Mouse (Mus musculus) erythroblast, adult 5-6 weeks (primary cell): ENCODE measurements around the gene Gusb. TPM values are rescaled to one million over a fixed set of nuclear protein-coding genes. Genes with fewer than 3 reads are reported as not detected.

ENCODE experiments used
- ATAC-seq: replicated peaks from 2 replicates; pipeline ENCODE4 v1.8.0; 2016; ENCODE audit warnings: moderate number of reproducible peaks, mild to moderate bottlenecking, moderate TSS enrichment, inconsistent platforms; ENCODE audit not compliant: poor library complexity, low FRiP score, severe bottlenecking
- total RNA-seq, 2 experiments: library from RNA; stranded (forward) in 1 of 2; stranded (reverse) in 1 of 2; fragments of 150-400 nt in 1 of 2; fragments of 200-764, 138-1000 nt in 1 of 2; gene quantifications; 2 replicates each; pipeline versions ENCODE4 v1.2.3 to v1.2.4; 2015 to 2017; ENCODE audit warnings: low replicate concordance in 2 of 2

The Gusb gene
- total RNA-seq, 2 experiments from 2014 or later = 8.9 to 22.1 TPM

DNA sequence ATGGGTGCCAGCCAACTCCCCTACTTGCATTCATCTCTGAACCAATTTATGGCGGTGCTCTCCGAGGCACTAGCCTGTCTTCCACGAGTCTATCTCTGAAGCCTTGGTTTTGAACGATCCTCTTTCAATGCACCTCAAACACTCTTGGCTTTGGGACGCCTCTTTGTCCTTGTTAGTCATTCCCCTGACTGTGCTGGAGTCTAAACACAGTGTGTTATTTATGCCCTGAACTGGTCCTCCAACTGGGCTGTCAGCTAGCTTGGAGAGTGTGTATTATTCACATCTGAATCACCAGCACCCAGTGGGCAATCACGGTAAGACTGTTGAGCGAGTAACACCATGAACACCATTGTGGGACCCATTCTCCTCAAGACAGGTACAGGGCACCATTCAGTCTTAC is 24.8 kb upstream of the Gusb start:
- no peak for ATAC-seq

DNA sequence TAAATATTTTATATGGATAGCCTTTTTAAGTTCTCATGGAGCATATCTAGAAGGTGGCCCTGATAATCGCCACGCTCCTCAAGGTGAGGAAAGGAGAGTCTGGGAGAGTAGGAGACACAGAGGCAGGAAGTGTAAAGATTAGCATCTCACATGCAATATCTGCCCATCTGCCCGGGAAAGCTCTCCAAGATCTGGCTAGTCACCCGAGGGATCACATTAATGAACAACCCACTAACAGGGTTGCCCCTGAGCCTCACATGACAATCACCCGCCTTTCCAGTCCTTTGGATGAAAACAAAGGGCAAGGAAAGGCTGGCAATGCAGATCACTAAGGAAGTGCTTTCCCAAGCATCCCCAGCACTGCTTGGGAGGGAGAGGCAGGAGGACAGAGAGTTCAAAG is 24.3 kb upstream of the Gusb start:
- no peak for ATAC-seq

DNA sequence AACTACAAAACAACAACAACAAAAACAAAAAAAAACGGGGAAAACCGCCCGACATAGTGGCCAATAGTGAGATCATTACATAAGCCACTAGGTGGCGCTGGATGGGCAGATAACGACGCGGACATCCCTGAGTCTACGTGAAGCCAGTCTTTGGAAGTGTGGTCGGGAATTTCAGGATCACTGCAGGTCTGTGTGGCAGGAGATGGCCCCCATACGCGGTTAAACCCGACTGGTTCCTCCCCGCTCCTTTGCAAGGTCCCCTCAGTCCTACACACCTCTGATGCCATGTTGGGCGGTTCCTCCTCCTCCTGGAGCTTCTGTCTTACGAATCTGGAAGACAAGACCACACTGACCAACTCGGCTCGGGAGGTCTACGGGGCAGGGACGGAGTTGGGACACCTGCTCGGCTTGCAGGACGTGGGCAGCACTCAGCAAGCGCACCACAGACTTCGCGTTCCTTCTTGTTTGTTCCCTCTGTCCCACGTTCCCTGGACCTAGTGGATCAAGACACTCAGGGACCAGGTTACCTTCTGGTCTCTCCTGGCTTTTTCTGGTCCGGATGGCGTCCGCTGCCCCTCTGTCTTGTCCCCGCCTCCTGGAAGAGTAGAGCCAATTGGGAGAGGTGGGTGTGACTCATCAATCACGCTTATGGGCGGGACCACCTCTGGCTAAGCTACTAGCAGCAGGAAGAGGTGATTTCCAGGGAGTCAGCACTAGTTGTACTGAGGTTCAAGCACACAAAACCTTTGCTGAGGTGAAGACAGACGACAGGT is 21.1 kb upstream of the Gusb start:
- peak; percentile 90 for ATAC-seq

DNA sequence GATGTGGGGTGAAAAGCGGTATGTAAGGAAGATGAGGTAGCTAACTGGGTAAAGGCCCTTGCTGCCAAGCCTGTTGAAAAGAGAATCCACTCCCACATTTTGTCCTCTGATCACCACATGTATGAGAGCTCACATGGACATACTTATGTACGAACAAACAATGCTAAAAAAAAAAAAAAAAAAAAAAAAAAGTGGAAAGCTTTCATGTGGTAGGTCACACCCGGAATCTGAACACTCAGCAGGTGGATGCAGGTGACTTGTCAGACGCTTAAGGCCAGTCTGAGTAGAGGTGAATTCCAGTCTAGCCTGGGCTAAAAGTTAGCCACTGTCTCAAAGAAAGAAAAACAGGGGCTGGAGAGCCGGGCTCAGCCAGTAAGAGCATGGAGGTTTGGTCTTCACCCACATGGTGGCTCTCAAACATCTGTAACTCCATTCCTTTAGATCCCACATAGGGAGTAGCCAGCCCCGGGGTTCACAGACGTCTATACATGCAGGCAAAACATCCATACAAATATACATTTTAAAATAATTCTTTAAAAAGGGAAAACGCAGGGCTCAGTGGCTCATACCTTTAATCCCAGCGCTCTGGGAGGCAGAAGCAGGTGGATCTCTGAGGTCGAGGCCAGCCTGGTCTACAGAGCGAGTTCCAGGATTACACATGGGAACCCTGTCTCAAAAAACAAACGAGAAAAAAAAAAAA is 20.4 kb upstream of the Gusb start:
- ATAC-seq = no peak

DNA sequence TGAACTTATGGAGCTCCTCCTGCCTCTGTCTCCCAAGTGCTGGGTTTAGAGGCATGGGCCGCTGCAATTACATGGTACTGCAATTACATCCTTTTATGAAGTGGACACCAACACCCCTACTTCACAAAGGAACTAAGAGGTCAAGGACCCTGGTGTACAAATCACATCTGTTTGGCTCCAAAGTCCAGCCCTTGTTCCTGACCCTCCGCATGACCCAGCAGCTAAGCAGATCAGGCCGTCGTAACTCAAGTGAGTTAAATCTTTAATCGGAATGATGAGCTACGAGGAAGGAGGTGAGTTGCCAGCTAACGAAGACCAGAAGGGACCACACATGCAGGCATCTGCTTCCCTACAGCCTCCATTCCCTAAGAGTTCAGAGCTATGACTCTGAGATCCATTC is 19.5 kb upstream of the Gusb start:
- no peak for ATAC-seq

DNA sequence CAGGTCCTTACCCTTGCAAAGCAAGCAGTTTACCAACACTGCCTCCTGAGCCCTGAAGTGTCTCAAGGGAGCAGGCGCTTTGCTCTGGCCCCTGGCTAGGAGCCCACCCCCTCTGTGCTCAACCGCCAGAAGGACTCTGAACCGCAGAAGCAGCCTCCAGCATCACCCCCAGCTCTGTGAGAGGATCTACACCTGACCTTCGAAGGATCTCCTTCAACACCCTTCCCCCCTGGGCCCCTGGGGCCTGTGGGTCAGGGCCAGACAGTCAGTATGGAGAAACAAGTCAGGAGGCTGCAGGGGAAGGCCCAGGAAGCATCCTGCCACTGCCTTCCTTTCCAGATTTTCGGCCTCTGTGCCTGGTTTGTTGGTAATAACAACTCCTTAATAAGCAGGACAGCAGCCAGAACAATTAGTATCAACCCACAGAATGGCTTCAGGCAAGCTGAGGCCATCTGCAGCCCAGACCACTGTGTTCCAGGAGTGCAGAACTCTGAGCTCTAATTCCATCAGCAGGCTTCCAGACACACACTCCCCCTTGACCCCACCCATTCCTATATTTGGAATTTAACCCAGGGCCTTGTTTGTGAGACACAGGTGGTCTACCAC is 18.6 kb upstream of the Gusb start:
- no peak for ATAC-seq

DNA sequence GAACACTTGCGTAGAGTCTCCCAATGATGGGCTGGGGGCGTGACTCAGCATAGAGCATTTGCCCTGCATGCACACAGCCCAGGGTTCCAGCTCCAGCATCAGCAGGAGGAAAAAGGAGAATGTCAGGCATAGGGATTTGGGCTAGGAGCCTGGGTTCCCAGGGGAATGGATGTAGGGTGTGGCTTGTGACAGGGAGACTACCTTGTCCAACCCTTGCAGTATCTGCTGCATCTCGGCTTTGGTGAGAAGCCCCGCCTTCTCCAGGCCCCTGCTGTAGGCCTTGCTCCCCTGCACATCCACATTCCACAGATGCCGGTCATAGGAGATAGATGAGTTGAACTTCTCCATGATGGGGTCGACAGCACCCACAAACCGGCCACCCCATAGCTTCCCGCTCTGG is 16.6 kb upstream of the Gusb start:
- no peak for ATAC-seq

DNA sequence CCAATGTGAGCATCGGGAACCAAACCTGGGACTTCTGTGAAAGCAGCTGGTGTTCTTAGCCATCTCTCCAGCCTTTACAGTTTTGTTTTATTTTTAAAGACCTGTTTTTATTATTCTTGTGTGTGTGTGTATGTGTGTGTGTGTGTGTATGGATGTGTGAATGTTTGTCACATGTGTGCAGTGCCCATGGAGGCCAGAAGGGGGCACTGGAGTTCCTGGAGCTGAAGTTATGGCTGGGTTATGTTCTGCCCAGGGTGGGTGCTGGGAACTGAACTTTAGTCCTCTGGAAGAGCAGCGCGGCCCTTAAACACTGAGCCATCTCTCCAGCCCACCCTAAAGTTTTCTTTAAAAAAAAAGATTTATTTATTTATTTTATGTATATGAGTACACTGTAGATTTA is 12.3 kb upstream of the Gusb start:
- ATAC-seq = no peak

DNA sequence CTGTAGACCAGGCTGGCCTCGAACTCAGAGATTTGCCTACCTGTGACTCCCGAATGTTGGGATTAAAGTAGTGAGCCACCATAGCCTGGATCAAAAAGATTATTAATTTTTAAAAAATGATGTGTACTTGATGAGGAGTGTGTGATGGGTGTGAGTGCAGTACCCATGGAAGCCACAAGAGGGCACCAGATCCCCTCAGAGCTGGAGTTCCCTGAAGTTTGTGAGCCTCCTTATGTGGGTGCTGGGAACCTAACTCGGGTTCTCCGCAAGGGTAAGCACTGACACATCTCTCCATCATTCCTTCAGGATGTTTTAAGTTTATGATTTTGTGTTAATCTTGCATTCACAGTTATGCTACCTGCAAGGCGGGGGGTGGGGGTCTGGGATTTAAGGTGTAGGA is 8.1 kb upstream of the Gusb start:
- no peak for ATAC-seq

DNA sequence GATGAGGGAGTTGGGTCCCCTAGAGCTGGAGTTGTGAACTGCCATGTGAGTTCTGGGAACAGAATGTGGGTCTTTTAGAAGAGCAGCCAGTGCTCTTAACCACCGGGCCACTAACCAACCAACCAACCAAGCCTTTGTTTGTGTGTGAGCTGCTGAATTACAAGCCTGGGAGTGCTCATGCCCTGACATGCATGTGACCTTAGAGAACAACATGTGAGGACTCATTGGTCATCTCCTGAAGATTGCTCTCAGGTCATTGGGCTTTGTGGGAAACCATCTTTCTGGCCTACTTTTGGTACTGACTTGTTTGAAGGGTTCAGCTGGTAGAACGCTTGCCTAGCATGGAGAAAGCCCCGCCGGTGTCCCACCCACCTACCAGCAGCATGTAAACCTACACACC is 6.9 kb upstream of the Gusb start:
- ATAC-seq = no peak

DNA sequence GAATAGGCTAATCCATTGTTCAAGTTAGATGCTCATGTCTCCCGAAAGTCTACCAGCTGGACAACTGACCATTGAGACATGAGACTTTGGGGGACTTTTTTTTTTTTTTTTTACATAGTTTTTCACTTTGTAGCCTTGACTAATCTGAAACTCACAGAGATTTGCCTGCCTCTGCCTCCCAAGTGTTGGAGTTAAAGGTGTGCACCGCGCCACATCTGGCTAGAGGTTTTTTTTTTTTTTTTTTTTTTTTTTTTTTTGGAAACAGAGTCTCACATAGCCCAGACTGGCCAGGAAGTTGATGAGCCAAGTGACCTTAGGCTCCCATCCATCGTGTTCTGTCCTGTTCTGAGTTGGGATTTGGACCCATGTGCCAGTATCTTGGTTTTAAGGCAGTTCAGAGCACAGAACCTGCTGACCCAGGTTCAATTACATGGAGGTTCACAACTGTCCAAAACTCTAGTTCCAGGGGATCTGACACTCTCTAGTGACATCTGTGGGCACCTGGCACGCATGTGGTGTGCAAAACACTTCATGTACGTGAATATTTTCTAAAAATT is 5.3 kb upstream of the Gusb start:
- ATAC-seq = no peak

DNA sequence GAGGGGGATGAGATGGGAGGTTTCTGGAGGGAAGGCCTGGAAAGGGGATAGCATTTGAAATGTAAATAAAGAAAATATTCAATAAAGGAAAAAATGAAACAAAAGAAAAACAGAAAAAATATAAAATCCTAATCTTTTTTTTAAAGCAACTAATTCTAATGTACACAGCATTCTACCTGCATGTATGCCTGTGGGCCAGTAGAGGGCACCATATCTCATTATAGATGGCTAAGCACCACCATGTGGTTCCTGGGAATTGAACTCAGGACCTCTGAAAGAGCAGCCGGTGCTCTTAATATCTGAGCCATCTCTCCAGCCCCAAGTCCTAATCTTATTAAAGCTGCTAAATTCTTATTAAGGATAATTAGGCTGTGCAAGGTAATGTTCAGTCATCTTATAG is 4.5 kb upstream of the Gusb start:
- peak; percentile 70 for ATAC-seq

DNA sequence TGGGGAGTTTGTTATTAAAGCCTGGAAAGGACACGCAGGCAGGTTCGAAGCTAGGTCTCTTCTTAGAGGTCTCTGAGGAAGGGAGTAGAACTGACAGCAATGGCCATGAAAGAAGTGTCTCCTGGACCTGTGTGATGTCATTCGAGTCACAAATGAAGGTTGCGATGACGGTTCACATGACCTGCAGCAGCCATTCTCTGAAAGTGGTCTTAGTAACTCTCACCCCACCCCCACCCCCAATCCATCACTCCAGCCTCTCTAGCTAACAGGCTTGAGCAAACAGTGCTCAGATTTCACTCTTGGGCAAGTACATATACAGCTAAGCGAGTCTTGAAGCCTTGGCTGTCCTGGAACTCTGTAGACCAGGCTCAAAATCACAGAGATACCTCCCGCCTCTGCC is 380 bp upstream of the Gusb start:
- ATAC-seq = no peak

DNA sequence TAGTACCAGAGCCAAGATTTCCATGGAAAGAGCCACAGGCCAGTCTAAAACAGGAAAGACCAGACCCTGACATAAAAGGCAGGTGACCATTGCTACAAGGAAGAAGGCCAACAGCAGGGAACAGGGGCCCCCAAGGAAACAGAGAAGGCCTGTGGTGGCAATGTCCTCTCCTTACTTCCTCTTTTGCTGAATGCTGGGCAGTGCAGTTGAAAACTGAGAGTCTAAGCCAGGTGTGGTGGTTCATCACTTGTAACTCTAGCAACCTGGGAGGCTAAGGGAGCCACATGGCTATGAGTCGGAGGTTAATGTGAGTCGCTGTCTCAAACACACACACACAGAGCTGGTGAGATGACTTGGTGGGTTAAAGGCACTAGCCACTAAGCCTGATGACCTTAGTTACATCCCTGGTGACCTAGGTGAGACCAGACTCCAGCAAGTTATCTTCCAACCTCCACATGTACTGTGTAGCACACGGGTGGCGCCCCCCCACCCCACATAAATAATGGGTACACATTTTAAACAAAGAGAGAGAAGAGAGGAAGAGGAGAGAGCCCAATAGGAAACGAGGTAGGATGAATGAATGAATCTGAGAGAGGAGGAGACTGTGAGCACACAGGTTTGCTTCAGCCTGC is 1.4 kb downstream of the Gusb start:
- no peak for ATAC-seq

DNA sequence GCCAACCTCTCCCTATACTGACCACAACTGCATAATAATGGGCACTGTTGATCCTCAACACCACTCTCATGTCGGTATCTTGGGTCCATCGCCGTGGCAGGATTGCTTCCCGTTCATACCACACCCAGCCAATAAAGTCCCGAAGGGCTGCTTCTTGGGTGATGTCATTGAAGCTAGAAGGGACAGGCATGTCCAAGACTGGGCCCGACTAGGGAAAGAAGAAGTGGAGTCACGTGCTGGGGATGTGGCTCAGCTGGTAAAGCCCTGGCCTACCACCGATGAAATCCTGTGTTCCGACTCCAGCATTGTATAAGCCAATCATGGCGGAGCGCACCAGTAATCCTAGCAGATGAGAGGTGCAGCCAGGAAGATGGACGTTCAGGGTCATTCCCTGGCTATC is 2.1 kb downstream of the Gusb start:
- ATAC-seq = no peak

DNA sequence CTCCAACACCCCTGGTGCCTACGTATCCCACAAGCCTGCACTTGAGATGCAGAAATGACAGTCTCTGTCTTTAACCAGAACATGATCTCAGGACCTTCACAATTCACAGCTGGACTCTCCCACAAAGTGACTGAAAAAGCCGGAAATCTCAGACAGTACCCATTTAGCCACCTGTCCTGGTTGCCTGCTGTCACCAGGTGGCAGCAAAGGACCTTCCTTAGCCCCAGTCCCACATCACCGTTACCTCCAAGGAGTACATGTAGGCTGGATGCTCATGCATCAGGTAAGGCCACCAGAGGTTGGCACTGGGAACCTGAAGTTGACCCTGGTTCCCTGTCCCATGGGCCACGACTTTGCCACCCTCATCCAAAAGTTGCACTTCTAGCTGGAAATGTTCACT is 3.8 kb downstream of the Gusb start:
- peak; percentile 75 for ATAC-seq

DNA sequence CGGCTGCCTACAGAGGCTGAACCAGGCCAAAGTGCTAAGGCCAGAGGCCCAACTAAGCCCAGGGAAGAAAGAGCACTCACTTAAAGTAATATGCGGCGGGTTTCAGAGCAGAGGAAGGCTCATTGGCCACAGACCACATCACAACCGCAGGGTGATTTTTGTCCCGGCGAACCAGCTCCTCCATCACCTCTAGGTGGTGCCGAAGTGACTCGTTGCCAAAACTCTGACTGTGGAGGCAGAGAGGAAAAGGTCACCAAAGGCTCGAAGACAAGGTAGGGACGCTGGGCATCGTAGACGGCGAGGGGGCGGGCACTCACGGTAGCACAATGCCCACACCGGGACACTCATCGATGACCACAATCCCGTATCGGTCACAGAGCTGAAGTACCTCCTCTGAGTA is 5.1 kb downstream of the Gusb start:
- no peak for ATAC-seq

DNA sequence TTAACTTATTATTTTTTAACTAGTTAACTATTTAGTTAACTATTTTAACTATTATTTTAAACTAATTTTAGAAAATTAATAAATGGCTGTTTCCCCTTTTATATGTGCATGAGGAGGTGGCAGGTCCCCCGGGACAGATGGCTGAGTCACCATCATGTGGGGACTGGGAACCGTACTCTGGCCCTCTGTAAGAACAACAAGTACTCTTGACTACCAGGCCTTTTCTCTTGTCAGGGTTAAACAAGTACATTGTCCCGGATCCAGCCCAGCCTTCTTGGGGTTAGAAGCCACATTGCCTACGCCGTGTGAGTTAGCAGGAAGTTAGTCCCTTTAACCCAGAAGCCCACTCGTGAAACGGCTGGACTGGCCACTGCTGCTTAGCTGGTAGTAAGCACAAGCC is 7.9 kb downstream of the Gusb start:
- no peak for ATAC-seq

DNA sequence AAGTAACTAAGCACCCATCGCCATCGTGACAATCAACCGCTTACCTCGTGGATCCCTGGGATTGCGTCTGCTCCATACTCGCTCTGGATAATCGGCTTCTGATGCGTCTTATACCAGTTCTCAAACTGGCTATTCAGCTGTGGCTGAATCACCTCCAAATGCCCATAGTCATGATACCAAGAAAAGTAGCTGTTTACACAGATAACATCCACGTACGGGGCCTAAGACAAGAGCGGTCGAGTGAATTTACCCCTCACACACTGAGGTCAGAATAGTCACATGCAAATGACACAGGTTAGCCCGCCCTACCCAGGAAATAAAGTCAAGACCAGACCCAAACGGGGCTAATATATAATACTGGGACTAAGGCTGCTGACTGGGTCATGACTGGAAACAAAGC is 9.5 kb downstream of the Gusb start:
- ATAC-seq = no peak

DNA sequence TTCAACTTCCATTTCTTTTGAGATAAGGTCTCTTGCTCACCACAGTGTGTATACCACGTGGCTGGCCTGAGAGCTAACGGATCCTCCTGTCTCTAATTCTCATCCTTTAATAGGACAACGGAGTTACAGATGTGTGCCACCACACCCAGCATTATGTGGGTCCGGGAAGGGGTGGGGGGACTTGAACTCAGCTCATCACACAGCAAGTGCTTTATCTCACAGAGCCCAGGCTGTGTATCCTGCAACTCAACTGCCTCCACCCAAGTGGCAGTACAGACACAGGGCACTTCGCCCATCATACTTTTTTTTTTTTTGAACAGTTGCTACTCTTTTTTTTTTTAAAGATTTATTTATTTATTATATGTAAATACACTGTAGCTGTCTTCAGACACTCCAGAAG is 11.0 kb downstream of the Gusb start:
- peak; percentile 89 for ATAC-seq

DNA sequence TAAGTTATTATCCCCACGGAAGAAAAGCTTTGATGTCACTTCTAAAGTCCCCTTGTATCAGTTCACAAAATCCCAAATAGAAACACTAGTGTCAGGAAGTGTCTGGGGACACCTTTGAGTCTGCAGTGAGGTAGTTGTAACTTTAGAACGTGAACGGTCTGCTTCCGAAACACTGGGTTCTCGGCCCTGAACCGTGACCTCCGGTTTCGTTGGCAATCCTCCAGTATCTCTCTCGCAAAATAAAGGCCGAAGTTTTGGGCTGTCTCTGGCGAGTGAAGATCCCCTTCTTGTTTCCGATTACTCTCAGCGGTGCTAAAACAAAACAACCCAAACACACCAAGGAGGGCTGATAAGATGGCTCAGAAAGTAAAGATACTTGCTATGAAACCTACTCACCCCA is 13.5 kb downstream of the Gusb start:
- no peak for ATAC-seq
